Mouse (Mus musculus) midbrain, embryonic 11.5 days (tissue): ENCODE measurements at regions not wholly inside any gene's neighbourhood (a gene's known extent, or its start where the extent isn't known, plus 50 kb on each side); places are given as distances from the start of the nearest gene placed in this dataset.

Source experiments
- ATAC-seq: fragments of 200-750 bp; cut with Nextera tagmentation; 2 replicates; pipeline ENCODE4 v1.8.0; 2017; ENCODE audit warnings: moderate TSS enrichment, moderate library complexity; ENCODE audit not compliant: low FRiP score
- DNase-seq: peaks from one replicate; pipeline ENCODE4 v3.0.0; 2015; ENCODE audit warnings: low spot score; ENCODE audit errors: missing footprints
- H3K27ac ChIP-seq: fragments of 300-500 bp; sonication (generic); 2 replicates; pipeline ENCODE4 v1.5.1; 2014; ENCODE audit warnings: low read depth, low read length
- H3K27me3 ChIP-seq: fragments of 300-500 bp; sonication (generic); 2 replicates; pipeline ENCODE4 v1.6.1; 2014; ENCODE audit warnings: mild to moderate bottlenecking, low read length, moderate library complexity, mixed read lengths; ENCODE audit not compliant: control insufficient read depth, insufficient read depth
- H3K36me3 ChIP-seq: fragments of 300-500 bp; sonication (generic); 2 replicates; pipeline ENCODE4 v1.6.1; 2014; ENCODE audit warnings: mild to moderate bottlenecking, low read length, moderate library complexity, mixed read lengths; ENCODE audit not compliant: control insufficient read depth, insufficient read depth
- H3K4me1 ChIP-seq: fragments of 300-500 bp; sonication (generic); 2 replicates; pipeline ENCODE4 v1.6.1; 2014; ENCODE audit warnings: low read length; ENCODE audit not compliant: control insufficient read depth, insufficient read depth
- H3K4me2 ChIP-seq: fragments of 300-500 bp; sonication (generic); 2 replicates; pipeline ENCODE4 v1.6.1; 2014; ENCODE audit warnings: mild to moderate bottlenecking, moderate library complexity
- H3K4me3 ChIP-seq: fragments of 300-500 bp; sonication (generic); 2 replicates; pipeline ENCODE4 v1.5.1; 2014; ENCODE audit warnings: low read depth, low read length
- H3K9ac ChIP-seq: fragments of 300-500 bp; sonication (generic); 2 replicates; pipeline ENCODE4 v1.6.1; 2014; ENCODE audit warnings: low read length
- H3K9me3 ChIP-seq: fragments of 300-500 bp; sonication (generic); 2 replicates; pipeline ENCODE4 v1.6.1; 2016; ENCODE audit warnings: low read length; ENCODE audit not compliant: control insufficient read depth
- WGBS: fragments of 180-500 bp; shearing (Covaris S2); extraction: QIAGEN DNeasy Blood & Tissue Kit; methylation state at CpG from one replicate; pipeline ENCODE4 v1.1.7; 2014; 5-methylcytosine and 5-hydroxymethylcytosine counted together

DNA sequence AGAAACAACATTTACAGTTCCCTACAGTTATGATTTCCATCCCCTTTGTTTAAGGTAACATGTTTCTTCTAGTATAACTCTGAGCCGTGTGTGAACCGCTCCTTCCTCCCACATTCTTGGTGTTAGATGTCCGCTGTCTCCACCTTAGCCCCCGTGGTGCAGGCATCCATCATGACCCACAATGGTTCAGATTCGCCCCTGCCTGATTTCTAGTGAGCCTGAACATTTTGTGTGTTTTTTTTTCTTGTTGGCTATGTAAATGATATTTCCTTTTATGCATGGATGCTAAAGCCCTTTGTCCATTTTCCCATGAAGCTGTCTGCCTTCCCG lies 229.5 kb downstream of the Prdm2 start:
- ATAC-seq (no peak), DNase-seq (no peak)
- no peaks in the 10 kb centered on the region for H3K27me3 ChIP-seq
- WGBS: 65% methylated on average over 6 of the region's 6 CpGs
- no peaks in the 10 kb centered on the region for H3K36me3 ChIP-seq
- no peak overlapping the region for H3K9ac ChIP-seq
- H3K27ac ChIP-seq: no peak overlapping the region
- peaks cover 10% of the 10 kb centered on the region for H3K4me1 ChIP-seq
- no peak overlapping the region for H3K4me2 ChIP-seq
- H3K9me3 ChIP-seq: no peaks in the 10 kb centered on the region
- H3K4me3 ChIP-seq: no peak overlapping the region

DNA sequence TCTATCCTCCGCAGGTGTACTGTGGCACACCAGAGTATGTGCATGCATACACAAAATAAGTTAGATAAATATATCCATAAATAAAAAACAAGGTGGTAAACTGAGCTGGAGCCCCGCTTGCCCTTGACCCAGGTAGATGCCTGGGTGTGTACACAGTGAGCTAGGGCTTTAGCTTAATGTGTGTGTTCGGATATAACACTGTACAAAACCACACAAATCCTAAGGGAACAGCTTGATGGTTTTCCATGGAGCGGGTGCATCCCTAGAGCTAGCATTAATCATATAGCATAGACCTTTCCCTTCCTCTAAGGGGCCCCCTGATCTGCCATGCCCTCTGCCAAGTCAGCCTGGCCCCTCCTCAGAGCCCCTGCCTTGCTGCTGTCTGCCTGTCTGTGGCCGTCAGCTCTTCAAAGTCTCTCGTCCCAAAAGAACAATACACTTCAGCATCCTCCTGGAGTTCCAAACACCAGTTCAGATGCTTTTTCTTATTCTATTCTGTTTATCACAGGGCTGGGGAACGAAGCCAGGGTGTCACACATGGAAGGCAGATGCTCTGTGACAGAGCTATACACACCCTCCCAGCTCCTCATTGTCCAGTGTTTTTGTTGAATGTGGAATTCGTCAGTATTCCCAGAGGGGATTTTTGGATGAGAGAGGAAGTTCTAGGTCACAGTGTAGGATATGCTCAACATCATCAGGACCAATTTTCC lies 230.1 kb downstream of the Prdm2 start:
- Histone ChIP-seq H3K4me1 (peaks cover 10% of the 10 kb centered on the region), H3K9me3 (no peaks in the 10 kb centered on the region), H3K4me2 (no peak overlapping the region), H3K27ac (no peak overlapping the region), H3K4me3 (no peak overlapping the region), H3K9ac (no peak overlapping the region), H3K36me3 (no peaks in the 10 kb centered on the region), H3K27me3 (no peaks in the 10 kb centered on the region)
- 59% methylated on average over 8 of the region's 8 CpGs for WGBS
- DNase-seq (peak; percentile 65), ATAC-seq (peak; percentile 33; the same call in 1 of the 2 replicates)

DNA sequence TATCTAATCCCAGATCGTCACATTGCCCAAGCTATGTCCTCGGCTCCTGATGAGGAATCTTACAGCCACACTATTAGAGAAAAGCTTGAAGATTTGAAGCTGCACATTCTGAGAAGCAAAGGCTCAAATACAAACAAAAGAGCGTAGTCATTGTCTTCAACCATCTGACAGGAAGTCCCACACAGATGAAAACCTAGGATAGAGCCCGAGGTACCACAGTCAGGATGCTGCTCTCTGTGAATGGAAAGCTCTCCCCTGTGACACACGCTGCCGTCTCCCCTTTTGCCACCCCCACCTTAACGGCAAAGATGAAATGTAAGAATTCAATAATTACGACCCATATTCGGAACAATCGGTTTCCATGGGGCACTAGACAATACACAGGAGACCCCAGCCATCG lies 237.2 kb downstream of the Prdm2 start:
- no peak overlapping the region for H3K4me2 ChIP-seq
- 85% methylated on average over 11 of the region's 11 CpGs for WGBS
- no peak overlapping the region for H3K9ac ChIP-seq

DNA sequence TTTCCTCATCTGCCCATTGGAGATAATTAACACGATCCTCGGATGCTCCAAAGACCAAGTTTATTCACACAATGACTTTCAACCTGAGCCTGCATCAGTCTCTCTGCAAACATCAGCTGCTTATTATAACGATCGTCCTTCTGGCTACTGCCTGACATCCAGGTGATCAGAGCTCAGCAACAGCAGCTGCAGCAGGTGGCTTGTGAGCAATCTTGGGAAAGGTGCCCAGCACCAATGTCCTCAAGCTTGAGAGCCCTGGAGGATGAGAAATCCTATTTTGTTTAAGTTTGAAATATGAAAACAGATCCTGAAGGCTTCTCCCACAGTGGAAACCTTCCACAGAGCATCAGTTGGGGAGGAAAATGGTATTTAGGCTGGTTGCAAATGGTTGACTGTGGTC lies 242.8 kb downstream of the Prdm2 start:
- Histone ChIP-seq H3K4me1 (no peaks in the 10 kb centered on the region), H3K9me3 (no peaks in the 10 kb centered on the region; the same call in 1 of the 2 replicates), H3K27me3 (no peaks in the 10 kb centered on the region), H3K4me2 (no peak overlapping the region), H3K36me3 (no peaks in the 10 kb centered on the region), H3K4me3 (no peak overlapping the region), H3K9ac (no peak overlapping the region), H3K27ac (no peak overlapping the region)
- no peak for DNase-seq
- no peak for ATAC-seq
- WGBS: 91% methylated on average over 4 of the region's 4 CpGs

More for the DNA sequence above, 237.2 kb downstream of the Prdm2 start:
- no peak overlapping the region for H3K4me3 ChIP-seq
- no peak for DNase-seq
- H3K9me3 ChIP-seq: no peaks in the 10 kb centered on the region
- H3K27me3 ChIP-seq: no peaks in the 10 kb centered on the region
- H3K36me3 ChIP-seq: no peaks in the 10 kb centered on the region
- H3K4me1 ChIP-seq: no peaks in the 10 kb centered on the region
- no peak for ATAC-seq
- no peak overlapping the region for H3K27ac ChIP-seq

DNA sequence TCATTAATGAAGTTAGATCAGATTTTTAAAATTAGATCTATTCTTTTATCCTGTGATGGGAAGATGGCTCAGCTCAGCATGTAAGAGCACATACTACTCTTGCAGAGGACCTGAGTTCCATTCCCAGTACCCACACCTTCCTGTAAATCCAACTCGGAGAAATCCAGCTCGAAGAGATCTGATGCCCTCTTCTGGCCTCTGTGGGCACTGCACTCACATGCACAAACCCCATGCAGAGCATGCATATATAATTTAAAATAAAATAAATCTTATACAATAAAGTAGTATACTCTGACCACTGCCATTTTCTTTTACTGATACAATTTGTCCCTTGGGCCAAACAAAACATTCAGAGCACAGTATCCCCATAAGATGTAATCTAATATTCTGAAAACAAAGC lies 245.2 kb downstream of the Prdm2 start:
- no peak overlapping the region for H3K4me3 ChIP-seq
- H3K36me3 ChIP-seq: no peaks in the 10 kb centered on the region
- no peak overlapping the region for H3K4me2 ChIP-seq
- no peaks in the 10 kb centered on the region; the same call in 1 of the 2 replicates for H3K9me3 ChIP-seq
- no peaks in the 10 kb centered on the region for H3K4me1 ChIP-seq
- no peak overlapping the region for H3K27ac ChIP-seq
- ATAC-seq (no peak), DNase-seq (peak; percentile 84)
- WGBS: 89% methylated on average over 2 of the region's 2 CpGs
- H3K9ac ChIP-seq: no peak overlapping the region
- H3K27me3 ChIP-seq: no peaks in the 10 kb centered on the region

DNA sequence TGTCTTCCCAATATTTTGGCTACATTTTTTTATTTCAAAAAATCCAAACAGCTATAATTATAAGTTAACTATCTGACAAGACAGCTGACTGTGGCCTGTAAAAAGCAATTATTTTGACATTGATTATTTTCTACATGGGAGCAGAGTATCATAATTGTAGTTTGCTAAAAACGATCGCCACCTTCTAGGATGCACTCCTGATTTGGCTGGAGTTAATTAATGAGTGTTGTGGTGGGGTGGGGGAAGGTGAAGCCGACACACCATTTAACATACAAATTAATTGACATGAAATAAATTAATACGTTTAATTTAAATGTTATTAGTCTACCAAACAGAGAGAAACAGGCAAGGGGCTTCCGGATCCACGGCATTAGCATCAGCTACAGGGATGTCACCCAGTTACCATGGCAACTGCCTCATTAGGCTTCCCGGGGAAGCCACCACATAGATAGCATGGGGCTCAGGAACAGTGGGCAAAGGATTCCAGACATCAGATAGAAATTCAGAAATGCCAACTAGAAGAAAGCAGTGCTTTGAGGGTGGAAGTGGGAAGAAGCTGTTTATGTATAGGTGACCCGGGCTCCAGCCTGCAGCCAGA lies 255.9 kb downstream of the Prdm2 start:
- H3K36me3 ChIP-seq: no peaks in the 10 kb centered on the region
- H3K4me3 ChIP-seq: no peak overlapping the region
- peaks cover 6% of the 10 kb centered on the region; the same call in 1 of the 2 replicates for H3K4me1 ChIP-seq
- H3K4me2 ChIP-seq: no peak overlapping the region
- no peaks in the 10 kb centered on the region for H3K9me3 ChIP-seq
- WGBS: 47% methylated on average over 8 of the region's 8 CpGs
- peak; percentile 62; the same call in 1 of the 2 replicates for ATAC-seq
- H3K27me3 ChIP-seq: no peaks in the 10 kb centered on the region
- no peak overlapping the region for H3K27ac ChIP-seq
- H3K9ac ChIP-seq: no peak overlapping the region
- peak; percentile 81 for DNase-seq

DNA sequence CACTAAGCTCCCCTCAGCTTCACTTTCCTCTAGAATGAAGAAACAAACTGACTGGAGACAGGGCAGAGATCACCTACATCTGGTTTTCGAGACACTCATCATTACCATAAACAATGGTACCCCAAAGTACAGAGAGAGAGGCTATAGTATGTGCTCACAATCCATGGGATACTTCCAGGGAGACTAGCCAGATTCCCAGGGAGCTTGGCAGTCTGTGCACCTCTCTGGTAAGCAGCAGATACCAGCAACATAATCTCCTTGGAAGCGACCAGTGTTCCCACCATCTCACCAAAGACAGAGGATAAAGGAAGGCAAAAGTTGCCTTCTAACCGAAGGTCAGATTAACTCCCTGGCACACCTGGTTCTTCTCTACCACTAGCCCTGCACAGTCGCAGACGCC lies 256.4 kb downstream of the Prdm2 start:
- H3K4me3 ChIP-seq: no peak overlapping the region
- 79% methylated on average over 5 of the region's 5 CpGs for WGBS
- DNase-seq (peak; percentile 72), ATAC-seq (no peak)
- H3K4me2 ChIP-seq: no peak overlapping the region
- H3K9ac ChIP-seq: no peak overlapping the region
- no peaks in the 10 kb centered on the region for H3K36me3 ChIP-seq
- no peaks in the 10 kb centered on the region for H3K27me3 ChIP-seq
- no peaks in the 10 kb centered on the region for H3K9me3 ChIP-seq
- peaks cover 6% of the 10 kb centered on the region; the same call in 1 of the 2 replicates for H3K4me1 ChIP-seq
- H3K27ac ChIP-seq: no peak overlapping the region

DNA sequence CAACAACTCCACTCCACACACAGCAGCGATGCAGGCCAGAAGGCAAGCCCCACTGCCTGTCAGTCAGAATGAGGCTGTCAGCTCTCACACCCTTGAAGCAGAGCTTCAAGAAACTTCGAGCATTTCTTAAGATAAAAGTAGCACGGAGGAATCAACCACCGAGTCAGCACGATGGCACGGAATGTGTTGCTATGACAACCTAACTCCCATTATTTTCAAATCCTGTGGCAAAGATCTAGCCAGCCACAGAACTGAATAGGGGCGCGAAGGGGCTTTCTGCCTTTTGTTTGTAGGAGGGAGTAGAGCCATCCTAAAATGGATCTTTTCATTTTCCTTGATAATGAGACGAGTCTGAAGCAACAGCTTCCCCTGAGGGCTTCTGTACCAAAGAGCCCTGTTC lies 259.1 kb downstream of the Prdm2 start:
- Histone ChIP-seq H3K9ac (no peak overlapping the region), H3K27me3 (no peaks in the 10 kb centered on the region), H3K4me3 (no peak overlapping the region), H3K27ac (no peak overlapping the region), H3K9me3 (no peaks in the 10 kb centered on the region), H3K36me3 (no peaks in the 10 kb centered on the region), H3K4me2 (no peak overlapping the region), H3K4me1 (peaks cover 6% of the 10 kb centered on the region; the same call in 1 of the 2 replicates)
- DNase-seq (peak; percentile 92), ATAC-seq (peak; percentile 68)
- 10% methylated on average over 9 of the region's 9 CpGs for WGBS

DNA sequence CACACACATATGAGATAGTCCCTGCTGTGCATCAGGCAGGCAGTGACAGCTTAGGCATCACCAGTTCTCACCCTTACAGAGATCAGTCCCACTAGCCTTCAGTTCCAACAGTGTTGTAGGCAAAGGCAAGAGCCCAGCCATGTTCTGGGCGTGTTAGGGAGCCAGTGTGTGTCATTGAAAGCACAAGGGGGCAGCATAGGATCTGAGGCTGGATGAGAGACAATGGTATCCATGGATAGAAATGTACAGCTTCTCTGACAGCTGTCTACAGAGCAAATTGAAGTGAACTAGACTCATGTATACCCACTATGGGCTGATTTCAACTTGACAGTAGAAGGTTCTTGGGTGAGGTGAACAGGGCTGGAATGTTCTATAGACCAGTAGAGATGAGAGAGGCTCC lies 259.9 kb downstream of the Prdm2 start:
- Histone ChIP-seq H3K4me3 (no peak overlapping the region), H3K27ac (no peak overlapping the region), H3K4me1 (peaks cover 6% of the 10 kb centered on the region; the same call in 1 of the 2 replicates), H3K9me3 (no peaks in the 10 kb centered on the region), H3K36me3 (no peaks in the 10 kb centered on the region), H3K9ac (no peak overlapping the region), H3K4me2 (no peak overlapping the region), H3K27me3 (no peaks in the 10 kb centered on the region)
- WGBS: 81% methylated on average over 1 of the region's 1 CpGs
- DNase-seq (peak; percentile 82), ATAC-seq (no peak)
